Mouse (Mus musculus): ENCODE measurements at regions not wholly inside any gene's neighbourhood (a gene's known extent, or its start where the extent isn't known, plus 50 kb on each side); places are given as distances from the start of the nearest gene placed in this dataset.

- no peak for TF ChIP-seq CTCF (conservative IDR thresholded peaks at IDR 0.05; ENCODE audit: low read length)
- TF ChIP-seq POU5F1 (IDR thresholded peaks at IDR 0.05; ENCODE audit: borderline replicate concordance, low read length): no peak
- no peak for TF ChIP-seq NANOG (IDR thresholded peaks at IDR 0.05; ENCODE audit: borderline replicate concordance, low read length)
Observed at GRCm38 (mm10) chr8:89501756-89502155, 457.8 kb upstream of the Sall1 start.

Measured in E14TG2a.4 (cell line).